Mouse (Mus musculus) neural tube, embryonic 15.5 days (tissue): ENCODE data around the gene Rad51b. TPM values are rescaled to one million over a fixed set of nuclear protein-coding genes. Genes with fewer than 3 reads are reported as not detected.

Experiments
- ATAC-seq: fragments of 200-750 bp; cut with Nextera tagmentation; 2 replicates; pipeline ENCODE4 v1.8.0; 2017; ENCODE audit warnings: mild to moderate bottlenecking, moderate TSS enrichment, moderate library complexity; ENCODE audit not compliant: low FRiP score
- H3K27ac ChIP-seq: fragments of 300-500 bp; sonication (generic); replicated peaks from 2 replicates; pipeline ENCODE4 v1.5.1; 2015; ENCODE audit warnings: mild to moderate bottlenecking, inconsistent platforms
- H3K27me3 ChIP-seq: fragments of 300-500 bp; sonication (generic); replicated peaks from 2 replicates; pipeline ENCODE4 v1.6.1; 2015; ENCODE audit warnings: inconsistent platforms
- H3K36me3 ChIP-seq: fragments of 300-500 bp; sonication (generic); 2 replicates; pipeline ENCODE4 v1.6.1; 2015; ENCODE audit warnings: inconsistent platforms
- H3K4me1 ChIP-seq: fragments of 300-500 bp; sonication (generic); 2 replicates; pipeline ENCODE4 v1.6.1; 2015; ENCODE audit warnings: inconsistent platforms
- H3K4me2 ChIP-seq: fragments of 300-500 bp; sonication (generic); 2 replicates; pipeline ENCODE4 v1.6.1; 2015; ENCODE audit warnings: inconsistent platforms, mild to moderate bottlenecking, moderate library complexity
- H3K4me3 ChIP-seq: fragments of 300-500 bp; sonication (generic); replicated peaks from 2 replicates; pipeline ENCODE4 v1.5.1; 2015; ENCODE audit warnings: mild to moderate bottlenecking, inconsistent platforms
- H3K9ac ChIP-seq: fragments of 300-500 bp; sonication (generic); replicated peaks from 2 replicates; pipeline ENCODE4 v1.6.1; 2015; ENCODE audit warnings: mild to moderate bottlenecking, inconsistent platforms
- H3K9me3 ChIP-seq: fragments of 300-500 bp; sonication (generic); replicated peaks from 2 replicates; pipeline ENCODE4 v1.6.1; 2016; ENCODE audit warnings: inconsistent platforms
- WGBS: fragments of 180-500 bp; shearing (Covaris S2); methylation state at CpG from one replicate; pipeline ENCODE4 v1.1.7; 2015; ENCODE audit warnings: mixed read lengths; 5-methylcytosine and 5-hydroxymethylcytosine counted together
- polyA plus RNA-seq: library from polyadenylated mRNA; unstranded; fragments of >200 nt; fragmentation: Nextera tagmentation; extraction: Ambion mirVana; gene quantifications from 2 replicates; pipeline ENCODE4 v1.2.1, GENCODE M21; 2015

Rad51b gene
- polyA plus RNA-seq, 1 experiment from 2014 or later, result 1.4 TPM

GRCm38 (mm10) chr12:79725711-79726110 is 428.6 kb downstream of the Rad51b start:
- Histone ChIP-seq H3K4me3 (no peak overlapping the region), H3K27me3 (no peaks in the 10 kb centered on the region), H3K9ac (no peak overlapping the region), H3K36me3 (no peaks in the 10 kb centered on the region), H3K9me3 (peaks cover 4% of the 10 kb centered on the region; the same call in 1 of the 2 replicates), H3K4me2 (no peak overlapping the region), H3K4me1 (peaks cover 4% of the 10 kb centered on the region), H3K27ac (no peak overlapping the region)
- ATAC-seq, result no peak

- Histone ChIP-seq H3K27me3 (no peaks in the 10 kb centered on the region), H3K4me2 (no peak overlapping the region), H3K9ac (no peak overlapping the region), H3K27ac (no peak overlapping the region), H3K36me3 (no peaks in the 10 kb centered on the region), H3K4me1 (peaks cover 4% of the 10 kb centered on the region), H3K4me3 (no peak overlapping the region), H3K9me3 (peaks cover 4% of the 10 kb centered on the region; the same call in 1 of the 2 replicates)
- ATAC-seq, result no peak
- 68% methylated on average over 2 of the region's 2 CpGs for WGBS
Measured at GRCm38 (mm10) chr12:79726116-79726515, 429.0 kb downstream of the Rad51b start.

GRCm38 (mm10) chr12:79726959-79727358 is 429.9 kb downstream of the Rad51b start:
- Histone ChIP-seq H3K27ac (no peak overlapping the region), H3K9ac (no peak overlapping the region), H3K9me3 (peaks cover 4% of the 10 kb centered on the region; the same call in 1 of the 2 replicates), H3K4me3 (no peak overlapping the region), H3K27me3 (no peaks in the 10 kb centered on the region), H3K4me2 (no peak overlapping the region), H3K36me3 (no peaks in the 10 kb centered on the region), H3K4me1 (peaks cover 6% of the 10 kb centered on the region)
- ATAC-seq, result no peak

GRCm38 (mm10) chr12:79729926-79730506 is 432.9 kb downstream of the Rad51b start:
- Histone ChIP-seq H3K36me3 (no peaks in the 10 kb centered on the region), H3K27me3 (no peaks in the 10 kb centered on the region), H3K4me2 (no peak overlapping the region), H3K9me3 (peaks cover 4% of the 10 kb centered on the region; the same call in 1 of the 2 replicates), H3K4me3 (no peak overlapping the region), H3K4me1 (peaks cover 16% of the 10 kb centered on the region), H3K27ac (0 out of 2 replicates have a peak overlapping the region, but pooled peaks have one; percentile 19), H3K9ac (no peak overlapping the region)
- no peak; the same call in 1 of the 2 replicates for ATAC-seq
- 60% methylated on average over 5 of the region's 5 CpGs for WGBS

- peaks cover 25% of the 10 kb centered on the region for H3K4me1 ChIP-seq
- H3K27ac ChIP-seq, result peak overlapping the region; percentile 63
- H3K9ac ChIP-seq, result no peak overlapping the region
- no peaks in the 10 kb centered on the region for H3K36me3 ChIP-seq
- no peak for ATAC-seq
- H3K9me3 ChIP-seq, result peaks cover 4% of the 10 kb centered on the region; the same call in 1 of the 2 replicates
- no peak overlapping the region for H3K4me2 ChIP-seq
- no peak overlapping the region for H3K4me3 ChIP-seq
- WGBS, result 75% methylated on average over 6 of the region's 6 CpGs
- H3K27me3 ChIP-seq, result no peaks in the 10 kb centered on the region
Measured at GRCm38 (mm10) chr12:79731905-79732304, 434.8 kb downstream of the Rad51b start.

- no peaks in the 10 kb centered on the region for H3K27me3 ChIP-seq
- ATAC-seq, result no peak
- whole genome bisulfite sequencing, result 43% methylated on average over 12 of the region's 12 CpGs
- H3K4me3 ChIP-seq, result no peak overlapping the region
- no peaks in the 10 kb centered on the region for H3K36me3 ChIP-seq
- no peak overlapping the region for H3K4me2 ChIP-seq
- H3K4me1 ChIP-seq, result peaks cover 25% of the 10 kb centered on the region
- peak overlapping the region; percentile 63 for H3K27ac ChIP-seq
- no peak overlapping the region for H3K9ac ChIP-seq
- peaks cover 2% of the 10 kb centered on the region; the same call in 1 of the 2 replicates for H3K9me3 ChIP-seq
Measured at GRCm38 (mm10) chr12:79732355-79733115, 435.5 kb downstream of the Rad51b start.

GRCm38 (mm10) chr12:79735341-79735785 is 438.3 kb downstream of the Rad51b start:
- H3K9me3 ChIP-seq, result no peaks in the 10 kb centered on the region
- H3K4me1 ChIP-seq, result peaks cover 21% of the 10 kb centered on the region
- ATAC-seq, result no peak
- no peak overlapping the region for H3K4me3 ChIP-seq
- H3K9ac ChIP-seq, result no peak overlapping the region
- H3K4me2 ChIP-seq, result no peak overlapping the region
- 45% methylated on average over 13 of the region's 13 CpGs for WGBS
- peak overlapping the region; percentile 56 for H3K27ac ChIP-seq
- no peaks in the 10 kb centered on the region for H3K27me3 ChIP-seq
- H3K36me3 ChIP-seq, result no peaks in the 10 kb centered on the region

- Histone ChIP-seq H3K36me3 (no peaks in the 10 kb centered on the region), H3K27ac (peak overlapping the region; percentile 56; the same call in 1 of the 2 replicates), H3K4me1 (peaks cover 21% of the 10 kb centered on the region), H3K9me3 (no peaks in the 10 kb centered on the region), H3K4me3 (no peak overlapping the region), H3K4me2 (no peak overlapping the region), H3K27me3 (no peaks in the 10 kb centered on the region), H3K9ac (no peak overlapping the region)
- 70% methylated on average over 4 of the region's 4 CpGs for WGBS
- ATAC-seq, result no peak
Measured at GRCm38 (mm10) chr12:79735882-79736281, 438.8 kb downstream of the Rad51b start.

DNA sequence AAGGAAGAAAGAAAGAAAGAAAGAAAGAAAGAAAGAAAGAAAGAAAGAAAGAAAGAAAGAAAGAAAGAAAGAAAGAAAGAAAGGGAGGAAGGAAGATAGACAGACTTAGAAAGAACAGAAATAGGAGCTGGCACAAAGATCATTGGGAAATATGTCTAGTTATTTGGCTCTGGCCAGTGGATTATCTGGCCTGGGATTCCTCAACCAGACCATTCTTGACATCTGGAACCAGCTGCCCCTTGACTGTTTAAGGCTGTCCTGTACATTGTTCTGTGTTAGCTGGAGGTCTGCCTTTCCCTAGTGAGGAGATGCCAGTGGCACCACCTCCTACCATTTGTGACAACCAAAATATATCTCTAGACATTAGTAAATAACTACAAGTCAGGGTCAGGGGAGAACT is 441.6 kb downstream of the Rad51b start:
- no peak overlapping the region for H3K4me3 ChIP-seq
- no peak overlapping the region for H3K27ac ChIP-seq
- H3K9ac ChIP-seq, result no peak overlapping the region
- no peaks in the 10 kb centered on the region for H3K36me3 ChIP-seq
- H3K4me1 ChIP-seq, result peaks cover 14% of the 10 kb centered on the region
- H3K9me3 ChIP-seq, result no peaks in the 10 kb centered on the region
- no peaks in the 10 kb centered on the region for H3K27me3 ChIP-seq
- H3K4me2 ChIP-seq, result no peak overlapping the region
- no peak for ATAC-seq

DNA sequence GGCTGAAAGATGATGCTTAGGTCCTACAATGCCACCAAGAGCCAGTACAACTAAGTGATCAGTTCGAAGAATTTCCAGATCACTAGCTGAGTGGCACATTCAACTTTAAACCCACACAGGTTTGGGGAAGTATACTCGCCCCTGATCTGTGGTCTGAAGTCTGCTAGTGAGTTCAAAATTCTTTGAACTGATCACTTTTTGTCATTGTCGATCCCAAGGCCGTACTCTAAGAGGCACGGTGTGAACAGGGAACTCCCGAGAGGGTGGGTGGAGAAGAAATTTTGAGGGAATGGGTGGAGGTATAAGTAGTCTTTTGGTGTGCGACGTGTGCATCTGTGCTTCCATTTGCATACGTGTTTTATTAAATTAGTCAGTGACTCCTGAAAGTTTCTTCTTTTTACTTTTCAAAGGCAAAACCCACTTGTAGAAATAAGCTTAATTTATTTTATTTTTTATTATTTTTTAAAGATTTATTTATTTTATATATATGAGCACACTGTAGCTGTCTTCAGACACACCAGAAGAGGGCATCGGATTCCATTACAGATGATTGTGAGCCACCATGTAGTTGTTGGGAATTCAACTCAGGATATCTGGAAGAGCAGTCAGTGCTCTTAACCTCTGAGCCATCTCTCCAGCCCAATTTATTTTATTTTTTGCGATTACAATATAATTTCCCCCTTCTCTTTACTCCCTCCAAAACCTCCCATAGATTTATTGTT is 443.0 kb downstream of the Rad51b start:
- H3K9ac ChIP-seq, result no peak overlapping the region
- 94% methylated on average over 11 of the region's 11 CpGs for WGBS
- no peaks in the 10 kb centered on the region for H3K9me3 ChIP-seq
- no peaks in the 10 kb centered on the region for H3K36me3 ChIP-seq
- no peak overlapping the region for H3K4me3 ChIP-seq
- H3K27ac ChIP-seq, result no peak overlapping the region
- no peak overlapping the region for H3K4me2 ChIP-seq
- H3K4me1 ChIP-seq, result peaks cover 14% of the 10 kb centered on the region
- ATAC-seq, result no peak
- no peaks in the 10 kb centered on the region for H3K27me3 ChIP-seq

DNA sequence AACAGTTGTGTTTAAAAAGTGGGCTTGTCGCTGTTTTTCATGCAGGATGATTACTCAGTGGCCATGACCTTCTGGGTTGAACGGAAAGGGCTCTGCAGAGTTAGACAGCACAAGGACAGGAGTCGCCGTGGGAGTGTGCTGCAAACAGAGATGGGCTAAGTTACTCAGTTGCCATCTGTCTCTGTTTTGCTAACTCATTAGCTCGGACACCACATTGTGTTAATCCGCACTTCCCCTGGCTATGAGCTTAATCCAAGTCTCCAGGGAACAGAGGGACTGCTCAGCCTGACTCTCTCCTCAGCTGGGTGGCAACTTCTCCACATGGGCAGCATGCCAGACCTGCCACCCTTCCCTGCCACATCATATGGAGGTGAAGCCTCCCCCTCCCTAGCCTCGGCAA is 445.1 kb downstream of the Rad51b start:
- peaks cover 16% of the 10 kb centered on the region for H3K4me1 ChIP-seq
- H3K27ac ChIP-seq, result no peak overlapping the region
- ATAC-seq, result no peak
- no peak overlapping the region for H3K4me2 ChIP-seq
- no peaks in the 10 kb centered on the region for H3K27me3 ChIP-seq
- H3K9ac ChIP-seq, result no peak overlapping the region
- H3K9me3 ChIP-seq, result no peaks in the 10 kb centered on the region
- 43% methylated on average over 7 of the region's 7 CpGs for WGBS
- H3K36me3 ChIP-seq, result no peaks in the 10 kb centered on the region
- no peak overlapping the region for H3K4me3 ChIP-seq
